Mouse (Mus musculus) liver, postnatal 0 days (tissue): Measurements from ENCODE around the gene Gm10665. TPM values are rescaled to one million over a fixed set of nuclear protein-coding genes. Genes with fewer than 3 reads are reported as not detected.
"Not testable (repeated sequence)": the region's sequence is repeated elsewhere in the genome, so short reads cannot be mapped to it uniquely, and the experiment has no call there.

ENCODE experiments used
- ATAC-seq: fragments of 200-750 bp; cut with Nextera tagmentation; 2 replicates; pipeline ENCODE4 v1.8.0; 2017; ENCODE audit warnings: mild to moderate bottlenecking, moderate library complexity
- DNase-seq: peaks from one replicate; pipeline ENCODE4 v3.0.0-alpha.2; 2016
- H3K27ac ChIP-seq: fragments of 300-500 bp; sonication (generic); 2 replicates; pipeline ENCODE4 v1.5.1; 2014; ENCODE audit warnings: antibody characterized with exemption, moderate library complexity, mild to moderate bottlenecking, low read depth
- H3K27me3 ChIP-seq: fragments of 300-500 bp; sonication (generic); 2 replicates; pipeline ENCODE4 v1.6.1; 2014; ENCODE audit warnings: low read length, control low read depth, mixed read lengths; ENCODE audit not compliant: insufficient read depth
- H3K36me3 ChIP-seq: fragments of 300-500 bp; sonication (generic); replicated peaks from 2 replicates; pipeline ENCODE4 v1.6.1; 2014; ENCODE audit warnings: mild to moderate bottlenecking, control low read depth, low read length, moderate library complexity, mixed read lengths; ENCODE audit not compliant: insufficient read depth
- H3K4me1 ChIP-seq: fragments of 300-500 bp; sonication (generic); 2 replicates; pipeline ENCODE4 v1.6.1; 2014; ENCODE audit warnings: antibody characterized with exemption, mild to moderate bottlenecking, control low read depth; ENCODE audit not compliant: insufficient read depth
- H3K4me2 ChIP-seq: fragments of 300-500 bp; sonication (generic); 2 replicates; pipeline ENCODE4 v1.6.1; 2014; ENCODE audit warnings: low read depth, mild to moderate bottlenecking, low read length, moderate library complexity, mixed read lengths
- H3K4me3 ChIP-seq: fragments of 300-500 bp; sonication (generic); 2 replicates; pipeline ENCODE4 v1.5.1; 2014; ENCODE audit warnings: low read depth, low read length
- H3K9ac ChIP-seq: fragments of 300-500 bp; sonication (generic); replicated peaks from 2 replicates; pipeline ENCODE4 v1.6.1; 2014; ENCODE audit warnings: mild to moderate bottlenecking, moderate library complexity
- H3K9me3 ChIP-seq: fragments of 300-500 bp; sonication (generic); 2 replicates; pipeline ENCODE4 v1.6.1; 2016; ENCODE audit warnings: mild to moderate bottlenecking, control low read depth, low read length, mixed read lengths
- WGBS: fragments of 180-500 bp; shearing (Covaris S2); extraction: QIAGEN DNeasy Blood & Tissue Kit; methylation state at CpG from one replicate; pipeline ENCODE4 v1.1.7; 2014; ENCODE audit not compliant: insufficient replicate concordance; 5-methylcytosine and 5-hydroxymethylcytosine counted together
- polyA plus RNA-seq: library from polyadenylated mRNA; unstranded; fragments of >200 nt; fragmentation: Nextera tagmentation; extraction: Ambion mirVana; gene quantifications from 2 replicates; pipeline ENCODE4 v1.2.1, GENCODE M21; 2015

The Gm10665 gene
- not detected in 2 replicates for polyA plus RNA-seq

DNA sequence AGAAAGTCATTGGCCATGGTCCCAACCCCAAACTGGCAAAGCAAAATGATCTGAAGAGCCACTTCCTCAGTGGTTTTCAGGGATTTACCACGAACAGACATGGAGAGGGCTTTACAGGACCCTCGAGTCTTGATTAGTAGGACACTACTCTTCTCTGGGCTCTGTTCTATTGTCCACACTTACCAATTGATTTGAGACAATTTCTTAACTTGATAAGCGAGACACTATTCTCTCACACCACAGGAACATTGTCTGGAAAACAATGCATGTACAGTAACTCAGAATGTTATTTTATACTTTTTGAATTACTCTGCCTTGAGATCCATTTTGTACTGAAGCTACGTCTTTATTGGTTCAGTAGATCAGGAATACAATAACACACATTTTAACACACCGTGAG, at the start of gene Gm10665:
Gene Gm10665, minus strand, starts transcription at position 101 of the 400 bp plus-strand sequence.
- H3K4me2 ChIP-seq, H3K4me3 ChIP-seq, H3K27ac ChIP-seq, ATAC-seq, H3K9me3 ChIP-seq, H3K27me3 ChIP-seq, H3K9ac ChIP-seq, H3K4me1 ChIP-seq, DNase-seq, H3K36me3 ChIP-seq: not testable (repeated sequence)
- no CpG with 5 or more reads among the region's 5 CpGs for WGBS

GRCm38 (mm10) chr7:22499578-22499977, 35.7 kb upstream of the Gm10665 start, which contains the start of gene Vmn1r151:
Gene Vmn1r151 (minus strand): TSS chr7:22499678.
- not testable (repeated sequence) for H3K4me2 ChIP-seq, DNase-seq, ATAC-seq, H3K4me3 ChIP-seq, H3K27ac ChIP-seq, H3K36me3 ChIP-seq, H3K9ac ChIP-seq, H3K27me3 ChIP-seq, H3K9me3 ChIP-seq, H3K4me1 ChIP-seq
- 20% methylated on average over 1 of the region's 3 CpGs for WGBS

DNA sequence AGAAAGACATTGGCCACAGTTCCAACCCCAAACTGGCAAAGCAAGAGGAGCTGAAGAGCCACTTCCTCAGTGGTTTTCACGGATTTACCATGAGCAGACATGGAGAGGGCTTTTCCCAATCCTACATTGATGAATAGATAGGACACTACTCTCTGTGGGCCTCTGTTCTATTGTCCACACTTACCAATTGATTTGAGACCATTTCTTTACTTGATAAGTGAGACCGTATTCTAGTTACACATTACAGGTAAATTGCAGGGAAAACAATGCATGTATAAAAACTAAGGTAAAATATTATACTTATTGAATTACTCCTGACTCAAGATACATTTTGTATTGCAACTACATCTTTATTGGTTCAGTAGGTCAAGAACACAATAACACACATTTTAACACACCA, 25.7 kb downstream of the Gm10665 start, which contains the start of gene Vmn1r149:
Gene Vmn1r149, minus strand, starts transcription at position 101 of the 400 bp plus-strand sequence.
- not testable (repeated sequence) for H3K4me3 ChIP-seq, H3K4me1 ChIP-seq, H3K27me3 ChIP-seq, ATAC-seq, H3K9me3 ChIP-seq, H3K4me2 ChIP-seq, H3K27ac ChIP-seq, H3K9ac ChIP-seq, H3K36me3 ChIP-seq, DNase-seq
- WGBS: no CpG with 5 or more reads among the region's 2 CpGs

- no CpG with 5 or more reads among the region's 3 CpGs for WGBS
- not testable (repeated sequence) for H3K27me3 ChIP-seq, H3K4me3 ChIP-seq, H3K27ac ChIP-seq, H3K4me1 ChIP-seq, H3K36me3 ChIP-seq, DNase-seq, H3K9ac ChIP-seq, ATAC-seq, H3K4me2 ChIP-seq, H3K9me3 ChIP-seq
These were observed 50.6 kb downstream of the Gm10665 start, which contains the start of gene Vmn1r148 for GRCm38 (mm10) chr7:22413283-22413682. Gene Vmn1r148 (plus strand): TSS chr7:22413583.

Other genes starting within 250 kb of the Gm10665 start
- gene Gm8453, start 234.6 kb downstream of the Gm10665 start, polyA plus RNA-seq: not detected in 2 replicates
- gene Gm4187, start 134.4 kb downstream of the Gm10665 start, polyA plus RNA-seq: not detected in 2 replicates
- gene Gm8660, start 93.0 kb downstream of the Gm10665 start, polyA plus RNA-seq: not detected in 2 replicates
- gene Vmn1r148, start 50.5 kb downstream of the Gm10665 start, polyA plus RNA-seq: not detected in 2 replicates
- not detected in 2 replicates for gene Vmn1r149, start 25.8 kb downstream of the Gm10665 start, polyA plus RNA-seq
- gene Vmn1r151, start 35.6 kb upstream of the Gm10665 start, polyA plus RNA-seq: not detected in 2 replicates
- gene Vmn1r152, start 58.9 kb upstream of the Gm10665 start, polyA plus RNA-seq: not detected in 2 replicates
- gene Gm8677, start 70.8 kb upstream of the Gm10665 start, polyA plus RNA-seq: not detected in 2 replicates
- gene Gm4201, start 101.3 kb upstream of the Gm10665 start, polyA plus RNA-seq: not detected in 2 replicates
- not detected in 2 replicates for gene Gm4565, start 124.1 kb upstream of the Gm10665 start, polyA plus RNA-seq
- not detected in 2 replicates for gene Vmn1r155, start 193.9 kb upstream of the Gm10665 start, polyA plus RNA-seq
- gene Gm8693, start 228.2 kb upstream of the Gm10665 start, polyA plus RNA-seq: not detected in 2 replicates